Mouse (Mus musculus): ENCODE measurements around the gene Osbpl5.

DNA sequence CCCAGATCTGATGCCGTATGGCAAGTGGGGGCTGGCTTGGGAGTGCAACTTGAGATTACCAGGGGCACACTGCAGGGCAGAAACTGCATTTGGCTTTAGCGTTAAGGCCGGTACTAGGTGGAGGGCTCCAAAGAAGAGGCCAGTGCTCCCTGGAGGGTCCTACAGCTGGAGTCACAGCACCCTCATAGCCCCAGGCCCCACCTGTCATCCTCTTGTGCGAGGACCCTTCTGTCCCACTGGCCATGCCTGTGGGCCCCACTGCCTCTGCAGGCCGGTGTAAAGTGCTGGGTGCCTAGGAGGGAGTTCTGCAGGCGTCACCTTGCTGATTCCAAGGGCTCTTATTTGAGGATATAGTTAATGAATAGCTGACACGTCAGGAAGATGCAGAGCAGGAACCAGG lies 67.3 kb downstream of the Osbpl5 start:
- no peak for TF ChIP-seq CTCF (IDR thresholded peaks at IDR 0.05; ENCODE audit: extremely low read depth, insufficient read length, insufficient replicate concordance, low read depth, low read length)
- TF ChIP-seq POLR2A (IDR thresholded peaks at IDR 0.05; ENCODE audit: low read depth, low read length), result no peak

Measured in small intestine, adult 2 months (tissue).